Mouse (Mus musculus) stomach, postnatal 0 days (tissue): ENCODE results near the gene Snapc5. TPM values are rescaled to one million over a fixed set of nuclear protein-coding genes. Genes with fewer than 3 reads are reported as not detected.
"Not testable (repeated sequence)": the region's sequence is repeated elsewhere in the genome, so short reads cannot be mapped to it uniquely, and the experiment has no call there.

Source experiments
- ATAC-seq: fragments of 200-750 bp; cut with Nextera tagmentation; 2 replicates; pipeline ENCODE4 v1.8.0; 2017; ENCODE audit not compliant: low FRiP score, low TSS enrichment
- DNase-seq: peaks from one replicate; pipeline ENCODE4 v3.0.0-alpha.2; 2016; ENCODE audit warnings: low spot score
- H3K27ac ChIP-seq: fragments of 300-500 bp; sonication (generic); replicated peaks from 2 replicates; pipeline ENCODE4 v1.5.1; 2014; ENCODE audit warnings: mild to moderate bottlenecking, control low read depth
- H3K27me3 ChIP-seq: fragments of 300-500 bp; sonication (generic); 2 replicates; pipeline ENCODE4 v1.6.1; 2014; ENCODE audit warnings: low read length; ENCODE audit not compliant: control insufficient read depth, insufficient read depth
- H3K36me3 ChIP-seq: fragments of 300-500 bp; sonication (generic); 2 replicates; pipeline ENCODE4 v1.6.1; 2014; ENCODE audit warnings: low read length, mixed read lengths; ENCODE audit not compliant: control insufficient read depth, insufficient read depth
- H3K4me1 ChIP-seq: fragments of 300-500 bp; sonication (generic); replicated peaks from 2 replicates; pipeline ENCODE4 v1.6.1; 2014; ENCODE audit warnings: antibody characterized with exemption; ENCODE audit not compliant: control insufficient read depth, insufficient read depth
- H3K4me2 ChIP-seq: fragments of 300-500 bp; sonication (generic); replicated peaks from 2 replicates; pipeline ENCODE4 v1.6.1; 2014; ENCODE audit warnings: low read depth, mild to moderate bottlenecking, control low read depth, moderate library complexity
- H3K4me3 ChIP-seq: fragments of 300-500 bp; sonication (generic); 2 replicates; pipeline ENCODE4 v1.5.1; 2014; ENCODE audit warnings: low read depth, low read length, control low read depth
- H3K9ac ChIP-seq: fragments of 300-500 bp; sonication (generic); 2 replicates; pipeline ENCODE4 v1.6.1; 2014; ENCODE audit warnings: mild to moderate bottlenecking, low read length, control low read depth, mixed read lengths
- H3K9me3 ChIP-seq: fragments of 300-500 bp; sonication (generic); 2 replicates; pipeline ENCODE4 v1.6.1; 2016; ENCODE audit warnings: low read length; ENCODE audit not compliant: control insufficient read depth
- CTCF ChIP-seq: IDR thresholded peaks from 2 replicates; pipeline ENCODE4 v1.5.1; 2016; ENCODE audit warnings: antibody characterized with exemption, low read depth, mild to moderate bottlenecking, moderate library complexity
- EP300 ChIP-seq: optimal IDR thresholded peaks from 2 replicates; pipeline ENCODE3; 2016; ENCODE audit warnings: antibody characterized with exemption
- WGBS: fragments of 180-500 bp; shearing (Covaris S2); extraction: QIAGEN DNeasy Blood & Tissue Kit; methylation state at CpG from one replicate; pipeline ENCODE4 v1.1.7; 2014; 5-methylcytosine and 5-hydroxymethylcytosine counted together
- polyA plus RNA-seq: library from polyadenylated mRNA; unstranded; fragments of >200 nt; fragmentation: Nextera tagmentation; extraction: Ambion mirVana; gene quantifications from 2 replicates; pipeline ENCODE4 v1.2.1, GENCODE M21; 2015

Snapc5 gene
- polyA plus RNA-seq, 1 experiment from 2014 or later, result 31.8 TPM

- Histone ChIP-seq H3K27me3 (no peaks in the 10 kb centered on the region), H3K4me2 (no peak overlapping the region), H3K9me3 (no peaks in the 10 kb centered on the region), H3K4me3 (no peak overlapping the region), H3K36me3 (peaks cover 24% of the 10 kb centered on the region), H3K27ac (no peak overlapping the region), H3K9ac (no peak overlapping the region), H3K4me1 (0 out of 2 replicates have a peak, but pooled peaks cover 3% of the 10 kb centered on the region)
- DNase-seq (no peak), ATAC-seq (no peak)
- no peak for TF ChIP-seq EP300
- TF ChIP-seq CTCF, result no peak
- WGBS, result 78% methylated on average over 11 of the region's 11 CpGs
These were observed 3.7 kb upstream of the Snapc5 start for GRCm38 (mm10) chr9:64175378-64175777.

- peak; percentile 37; the same call in 1 of the 2 replicates for ATAC-seq
These were observed 482 bp upstream of the Snapc5 start for GRCm38 (mm10) chr9:64178610-64178973.

GRCm38 (mm10) chr9:64183295-64183694, 4.2 kb downstream of the Snapc5 start:
- H3K36me3 ChIP-seq, H3K27me3 ChIP-seq, DNase-seq, H3K9ac ChIP-seq, ATAC-seq, H3K4me3 ChIP-seq, H3K4me1 ChIP-seq, H3K4me2 ChIP-seq, H3K27ac ChIP-seq, H3K9me3 ChIP-seq: not testable (repeated sequence)
- 93% methylated on average over 5 of the region's 5 CpGs for WGBS

More at GRCm38 (mm10) chr9:64178610-64178973, 482 bp upstream of the Snapc5 start:
- H3K9me3 ChIP-seq, result no peaks in the 10 kb centered on the region
- 45% methylated on average over 3 of the region's 3 CpGs for WGBS
- DNase-seq, result no peak
- peaks cover 24% of the 10 kb centered on the region for H3K36me3 ChIP-seq
- H3K4me2 ChIP-seq, result peak overlapping the region; percentile 43
- H3K4me3 ChIP-seq, result peak overlapping the region; percentile 69
- H3K9ac ChIP-seq, result peak overlapping the region; percentile 76; the same call in 1 of the 2 replicates
- peak overlapping the region; percentile 93 for H3K27ac ChIP-seq
- H3K27me3 ChIP-seq, result no peaks in the 10 kb centered on the region
- H3K4me1 ChIP-seq, result no peaks in the 10 kb centered on the region
- peak; percentile 63 for TF ChIP-seq CTCF
- TF ChIP-seq EP300, result no peak

- H3K4me2 ChIP-seq, result no peak overlapping the region
- DNase-seq, result no peak
- no peaks in the 10 kb centered on the region for H3K4me1 ChIP-seq
- H3K4me3 ChIP-seq, result no peak overlapping the region
- no peak for ATAC-seq
- TF ChIP-seq CTCF, result no peak
- TF ChIP-seq EP300, result no peak
- H3K9me3 ChIP-seq, result no peaks in the 10 kb centered on the region
- no peaks in the 10 kb centered on the region for H3K27me3 ChIP-seq
- peak overlapping the region; percentile 41; the same call in 1 of the 2 replicates for H3K27ac ChIP-seq
- no peak overlapping the region for H3K9ac ChIP-seq
- peaks cover 7% of the 10 kb centered on the region; the same call in 1 of the 2 replicates for H3K36me3 ChIP-seq
- WGBS, result 82% methylated on average over 5 of the region's 5 CpGs
These were observed 5.2 kb downstream of the Snapc5 start for GRCm38 (mm10) chr9:64184166-64184840.

DNA sequence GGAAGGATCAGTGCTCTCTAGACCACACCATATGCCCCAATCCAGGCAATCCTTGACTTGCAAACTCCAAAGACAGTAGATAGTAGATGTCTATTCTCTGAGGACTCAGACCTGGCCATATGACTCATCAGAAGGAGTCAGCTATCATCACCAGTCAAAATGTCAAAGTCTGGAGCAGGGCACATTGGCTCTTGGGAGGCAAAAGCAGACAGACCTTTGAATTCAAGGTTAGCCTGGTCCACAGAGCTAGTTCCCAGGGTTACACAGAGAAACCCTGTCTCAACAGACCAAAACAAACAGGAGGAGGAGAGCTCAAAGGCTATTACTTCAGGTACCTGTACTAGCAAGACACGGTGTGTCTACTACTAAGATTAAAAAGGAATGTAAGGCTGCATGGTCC, 14.8 kb downstream of the Snapc5 start:
- no peak for TF ChIP-seq CTCF
- no peak for TF ChIP-seq EP300
- WGBS, result 59% methylated on average over 1 of the region's 1 CpGs
- Histone ChIP-seq H3K4me3 (no peak overlapping the region), H3K9ac (no peak overlapping the region), H3K9me3 (no peaks in the 10 kb centered on the region), H3K36me3 (peaks cover 26% of the 10 kb centered on the region), H3K27ac (no peak overlapping the region), H3K4me1 (no peaks in the 10 kb centered on the region), H3K4me2 (no peak overlapping the region), H3K27me3 (no peaks in the 10 kb centered on the region)
- DNase-seq, result no peak
- no peak for ATAC-seq

- peaks cover 24% of the 10 kb centered on the region for H3K36me3 ChIP-seq
- H3K27ac ChIP-seq, result no peak overlapping the region
- WGBS, result 66% methylated on average over 4 of the region's 4 CpGs
- no peak overlapping the region for H3K4me3 ChIP-seq
- DNase-seq, result no peak
- H3K4me1 ChIP-seq, result no peaks in the 10 kb centered on the region
- H3K9ac ChIP-seq, result no peak overlapping the region
- ATAC-seq, result no peak
- no peak overlapping the region for H3K4me2 ChIP-seq
- no peak for TF ChIP-seq CTCF
- TF ChIP-seq EP300, result no peak
- H3K9me3 ChIP-seq, result no peaks in the 10 kb centered on the region
- H3K27me3 ChIP-seq, result no peaks in the 10 kb centered on the region
These were observed 16.5 kb downstream of the Snapc5 start for GRCm38 (mm10) chr9:64195554-64195953.
